Mouse (Mus musculus) myocyte (in vitro differentiated cells): Measurements from ENCODE around the gene Hectd1. TPM values are rescaled to one million over a fixed set of nuclear protein-coding genes. Genes with fewer than 3 reads are reported as not detected.

Experiments
- H3K27me3 ChIP-seq: one replicate; pipeline ENCODE4 v1.6.1; 2011; ENCODE audit not compliant: control insufficient read depth, insufficient read depth, insufficient read length
- H3K36me3 ChIP-seq: one replicate; pipeline ENCODE4 v1.6.1; 2011; ENCODE audit not compliant: control insufficient read depth, insufficient read depth
- H3K4me2 ChIP-seq: one replicate; pipeline ENCODE4 v1.6.1; 2011; ENCODE audit warnings: low read depth, control low read depth
- H3K4me3 ChIP-seq: one replicate; pipeline ENCODE4 v1.5.1; 2011; ENCODE audit warnings: mild to moderate bottlenecking, control low read depth, moderate library complexity
- H3K79me2 ChIP-seq: one replicate; pipeline ENCODE4 v1.6.1; 2011; ENCODE audit not compliant: control insufficient read depth, insufficient read depth
- H3ac ChIP-seq: one replicate; pipeline ENCODE4 v1.6.1; 2011; ENCODE audit not compliant: control insufficient read depth, insufficient read length
- CEBPB ChIP-seq: IDR thresholded peaks from 2 replicates; pipeline ENCODE4 v1.6.1; 2011; ENCODE audit warnings: mild to moderate bottlenecking, moderate library complexity; ENCODE audit not compliant: poor library complexity, insufficient read depth, severe bottlenecking
- E2F4 ChIP-seq: IDR thresholded peaks from one replicate; pipeline ENCODE4 v1.6.1; 2011; ENCODE audit warnings: mild to moderate bottlenecking, control low read depth, moderate library complexity; ENCODE audit not compliant: insufficient read depth
- MAX ChIP-seq: IDR thresholded peaks from one replicate; pipeline ENCODE4 v1.6.1; 2011; ENCODE audit warnings: low read depth, mild to moderate bottlenecking, control low read depth
- MYOD1 ChIP-seq, 3 experiments: IDR thresholded peaks; one replicate each; pipeline ENCODE4 v1.6.1; 2011; ENCODE audit warnings: control low read depth in 2 of 3, low read depth in 2 of 3, mild to moderate bottlenecking in 2 of 3, moderate library complexity in 1 of 3; ENCODE audit not compliant: insufficient read length in 2 of 3, control insufficient read depth in 1 of 3
- MYOG ChIP-seq, 3 experiments: IDR thresholded peaks; one replicate each; pipeline ENCODE4 v1.6.1; 2011; ENCODE audit warnings: control low read depth in 2 of 3, low read depth in 2 of 3, mild to moderate bottlenecking in 2 of 3; ENCODE audit not compliant: insufficient read length in 2 of 3, control insufficient read depth in 1 of 3, insufficient read depth in 1 of 3
- POLR2A ChIP-seq: IDR thresholded peaks from one replicate; pipeline ENCODE4 v1.6.1; 2011; ENCODE audit warnings: low read depth, mild to moderate bottlenecking, control low read depth, moderate library complexity; ENCODE audit not compliant: insufficient read length
- POLR2AphosphoS2 ChIP-seq: IDR thresholded peaks from one replicate; pipeline ENCODE4 v1.6.1; 2011; ENCODE audit warnings: low read depth, control low read depth; ENCODE audit not compliant: insufficient read length
- REST ChIP-seq: IDR thresholded peaks from one replicate; pipeline ENCODE4 v1.6.1; 2011; ENCODE audit warnings: mild to moderate bottlenecking, control low read depth, moderate library complexity; ENCODE audit not compliant: insufficient read depth, insufficient read length
- SRF ChIP-seq: IDR thresholded peaks from one replicate; pipeline ENCODE4 v1.6.1; 2011; ENCODE audit warnings: low read depth; ENCODE audit not compliant: control insufficient read depth, insufficient read length
- TCF12 ChIP-seq: IDR thresholded peaks from one replicate; pipeline ENCODE4 v1.6.1; 2011; ENCODE audit warnings: mild to moderate bottlenecking, control low read depth; ENCODE audit not compliant: poor library complexity, insufficient read depth, severe bottlenecking
- TCF3 ChIP-seq: IDR thresholded peaks from one replicate; pipeline ENCODE4 v1.6.1; 2011; ENCODE audit warnings: low read depth, control low read depth; ENCODE audit not compliant: insufficient read length
- USF1 ChIP-seq: IDR thresholded peaks from one replicate; pipeline ENCODE4 v1.6.1; 2011; ENCODE audit warnings: low read depth, mild to moderate bottlenecking, control low read depth, moderate library complexity
- polyA plus RNA-seq: library from polyadenylated mRNA; unstranded; fragments of >200 nt; fragmentation: generic; extraction: Trizol; gene quantifications from one replicate; pipeline ENCODE4 v1.2.1, GENCODE M21; 2012; ENCODE audit warnings: missing spikeins

Gene Hectd1
- polyA plus RNA-seq, 1 experiment = 15.4 TPM

- TF ChIP-seq CEBPB (no peak), REST (no peak), TCF12 (no peak), USF1 (no peak), MAX (no peak), TCF3 (no peak), POLR2A (no peak), MYOG (IDR thresholded peaks at IDR 0.05; ENCODE audit: control insufficient read depth in 1 of 3, insufficient read depth in 1 of 3, insufficient read length in 2 of 3, low read depth in 2 of 3) (no peak), MYOD1 (IDR thresholded peaks at IDR 0.05; ENCODE audit: control insufficient read depth in 1 of 3, insufficient read length in 2 of 3, low read depth in 2 of 3) (no peak), SRF (no peak), POLR2AphosphoS2 (no peak), E2F4 (no peak)
- Histone ChIP-seq H3K27me3 (no peaks in the 10 kb centered on the region), H3K4me2 (no peak overlapping the region), H3K79me2 (no peaks in the 10 kb centered on the region), H3ac (no peak overlapping the region), H3K36me3 (no peaks in the 10 kb centered on the region), H3K4me3 (no peak overlapping the region)
Measured at GRCm38 (mm10) chr12:51855872-51856271, 26.5 kb upstream of the Hectd1 start.

- Histone ChIP-seq H3K36me3 (no peaks in the 10 kb centered on the region), H3K4me2 (no peak overlapping the region), H3K4me3 (no peak overlapping the region), H3K27me3 (no peaks in the 10 kb centered on the region), H3K79me2 (no peaks in the 10 kb centered on the region), H3ac (no peak overlapping the region)
- no peak for TF ChIP-seq SRF
- TF ChIP-seq MAX = no peak
- TF ChIP-seq POLR2AphosphoS2 = no peak
- no peak for TF ChIP-seq MYOG (IDR thresholded peaks at IDR 0.05; ENCODE audit: control insufficient read depth in 1 of 3, insufficient read depth in 1 of 3, insufficient read length in 2 of 3, low read depth in 2 of 3)
- TF ChIP-seq TCF3 = no peak
- no peak for TF ChIP-seq CEBPB
- TF ChIP-seq TCF12 = no peak
- no peak for TF ChIP-seq REST
- no peak for TF ChIP-seq POLR2A
- no peak for TF ChIP-seq E2F4
- no peak for TF ChIP-seq MYOD1 (IDR thresholded peaks at IDR 0.05; ENCODE audit: control insufficient read depth in 1 of 3, insufficient read length in 2 of 3, low read depth in 2 of 3)
- no peak for TF ChIP-seq USF1
Measured at GRCm38 (mm10) chr12:51855453-51855852, 26.1 kb upstream of the Hectd1 start.

- Histone ChIP-seq H3K36me3 (no peaks in the 10 kb centered on the region), H3K4me2 (no peak overlapping the region), H3K79me2 (no peaks in the 10 kb centered on the region), H3K4me3 (no peak overlapping the region), H3ac (no peak overlapping the region), H3K27me3 (no peaks in the 10 kb centered on the region)
- TF ChIP-seq REST (no peak), POLR2A (no peak)
Measured at GRCm38 (mm10) chr12:51851617-51852016, 22.3 kb upstream of the Hectd1 start.

GRCm38 (mm10) chr12:51851155-51851554 lies 21.8 kb upstream of the Hectd1 start:
- H3K4me2 ChIP-seq = no peak overlapping the region
- no peak overlapping the region for H3ac ChIP-seq
- H3K4me3 ChIP-seq = no peak overlapping the region
- H3K79me2 ChIP-seq = no peaks in the 10 kb centered on the region
- no peaks in the 10 kb centered on the region for H3K27me3 ChIP-seq
- H3K36me3 ChIP-seq = no peaks in the 10 kb centered on the region
- no peak for TF ChIP-seq MYOD1 (IDR thresholded peaks at IDR 0.05; ENCODE audit: control insufficient read depth in 1 of 3, insufficient read length in 2 of 3, low read depth in 2 of 3)
- TF ChIP-seq TCF3 = no peak
- TF ChIP-seq MAX = no peak
- TF ChIP-seq USF1 = no peak
- no peak for TF ChIP-seq SRF
- TF ChIP-seq CEBPB = no peak
- TF ChIP-seq MYOG (IDR thresholded peaks at IDR 0.05; ENCODE audit: control insufficient read depth in 1 of 3, insufficient read depth in 1 of 3, insufficient read length in 2 of 3, low read depth in 2 of 3) = no peak

GRCm38 (mm10) chr12:51850339-51850738 lies 21.0 kb upstream of the Hectd1 start:
- H3K36me3 ChIP-seq = no peaks in the 10 kb centered on the region
- no peak overlapping the region for H3K4me3 ChIP-seq
- H3ac ChIP-seq = no peak overlapping the region
- no peaks in the 10 kb centered on the region for H3K79me2 ChIP-seq
- H3K4me2 ChIP-seq = no peak overlapping the region
- H3K27me3 ChIP-seq = no peaks in the 10 kb centered on the region
- TF ChIP-seq MAX (no peak), POLR2AphosphoS2 (no peak), TCF3 (no peak), E2F4 (no peak), MYOD1 (IDR thresholded peaks at IDR 0.05; ENCODE audit: control insufficient read depth in 1 of 3, insufficient read length in 2 of 3, low read depth in 2 of 3) (no peak), TCF12 (no peak), POLR2A (no peak)
